Mouse (Mus musculus) lung, postnatal 25 days (tissue): ENCODE data around the gene Hist1h2br.
"Not testable (repeated sequence)": the region's sequence is repeated elsewhere in the genome, so short reads cannot be mapped to it uniquely, and the experiment has no call there.

ENCODE experiments used
- DNase-seq: peaks from one replicate; pipeline ENCODE4 v3.0.0; 2022; ENCODE audit warnings: low spot score

Hist1h2br gene

DNA sequence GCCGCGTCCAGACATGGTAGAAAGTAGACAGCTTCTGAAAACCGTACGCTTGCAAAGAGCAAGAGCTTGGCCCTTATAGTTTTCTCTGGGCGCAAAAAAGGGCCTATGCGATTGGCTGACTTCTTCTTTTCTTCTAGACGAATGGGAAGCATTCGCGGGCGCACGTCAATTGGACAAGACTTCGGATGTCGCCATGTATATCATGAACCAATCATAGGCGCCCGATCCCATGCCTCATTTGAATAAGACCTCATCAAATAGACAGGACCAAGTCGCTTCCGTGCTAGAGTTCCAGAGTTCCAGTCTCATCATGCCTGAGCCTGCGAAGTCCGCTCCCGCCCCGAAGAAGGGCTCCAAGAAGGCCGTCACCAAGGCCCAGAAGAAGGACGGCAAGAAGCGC lies at the start of gene Hist1h2br, which contains the start of gene Hist1h2ap:
TSS of gene Hist1h2br (plus strand) at position 283 of the 400 bp plus-strand sequence.
TSS of gene Hist1h2ap (minus strand) at position 47 of the 400 bp plus-strand sequence.
- DNase-seq: not testable (repeated sequence)

DNA sequence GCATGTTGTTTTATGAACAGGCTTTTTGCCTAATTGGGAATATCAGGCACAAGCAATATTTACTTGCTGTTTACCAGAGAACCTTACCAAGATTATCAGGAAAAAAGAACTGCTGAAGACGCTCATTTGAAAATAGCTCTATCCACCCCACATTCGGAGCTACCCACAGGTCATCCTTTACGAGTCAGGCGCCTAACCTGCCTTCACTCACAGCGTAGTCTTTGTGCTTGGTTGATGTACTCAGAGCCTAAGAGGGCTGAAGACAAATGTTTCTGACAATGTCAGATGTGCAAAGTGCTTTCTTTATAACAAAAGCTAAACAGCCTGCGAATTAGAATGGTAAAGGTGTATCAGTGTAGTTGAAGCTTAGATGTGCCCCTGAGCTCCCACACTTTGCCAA lies 49.2 kb upstream of the Hist1h2br start:
- no peak for DNase-seq

DNA sequence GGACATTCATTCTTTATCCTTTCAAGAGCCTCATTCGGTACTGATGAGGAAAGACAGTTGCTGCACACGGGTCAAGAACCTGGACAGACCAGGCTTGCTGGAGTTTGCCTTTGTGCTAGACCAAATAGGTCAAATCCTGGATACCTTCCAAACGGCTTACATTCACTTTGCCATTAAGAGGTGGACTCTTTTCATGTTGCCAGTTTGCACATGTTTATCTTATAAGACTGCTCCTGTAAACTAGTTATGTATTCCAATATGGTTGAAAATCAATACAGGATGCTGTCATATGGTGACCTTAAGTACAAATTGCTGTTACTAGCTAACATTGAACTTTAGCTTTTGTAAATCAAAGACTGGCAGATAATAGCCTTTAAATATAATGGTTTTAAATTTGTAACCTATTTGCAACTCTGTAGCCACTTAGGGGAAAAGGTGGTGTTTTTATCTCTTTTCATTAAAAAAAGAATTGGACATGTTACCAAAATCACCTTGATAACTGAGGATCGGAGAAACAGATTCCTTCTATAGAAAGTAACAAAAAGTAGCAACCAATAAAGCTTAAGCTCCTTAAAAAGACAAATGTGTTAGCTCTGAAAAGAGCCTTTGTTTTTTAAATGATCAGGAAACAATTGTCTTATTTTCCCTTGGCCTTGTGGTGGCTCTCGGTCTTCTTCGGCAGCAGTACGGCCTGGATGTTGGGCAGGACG lies 47.2 kb upstream of the Hist1h2br start:
- DNase-seq: no peak

GRCm38 (mm10) chr13:21786899-21787629 lies 46.5 kb upstream of the Hist1h2br start, which contains the start of the genes Hist1h2an and Hist1h2bp:
Gene Hist1h2an, minus strand, starts transcription at chr13:21787218.
Gene Hist1h2bp, plus strand, starts transcription at chr13:21787461.
- DNase-seq: peak; percentile 96

- DNase-seq: no peak
Measured at GRCm38 (mm10) chr13:21787760-21788593, 45.6 kb upstream of the Hist1h2br start.

- DNase-seq: no peak
Measured at GRCm38 (mm10) chr13:21789925-21790324, 43.6 kb upstream of the Hist1h2br start.

GRCm38 (mm10) chr13:21790601-21791283 lies 42.8 kb upstream of the Hist1h2br start:
- DNase-seq: no peak

DNA sequence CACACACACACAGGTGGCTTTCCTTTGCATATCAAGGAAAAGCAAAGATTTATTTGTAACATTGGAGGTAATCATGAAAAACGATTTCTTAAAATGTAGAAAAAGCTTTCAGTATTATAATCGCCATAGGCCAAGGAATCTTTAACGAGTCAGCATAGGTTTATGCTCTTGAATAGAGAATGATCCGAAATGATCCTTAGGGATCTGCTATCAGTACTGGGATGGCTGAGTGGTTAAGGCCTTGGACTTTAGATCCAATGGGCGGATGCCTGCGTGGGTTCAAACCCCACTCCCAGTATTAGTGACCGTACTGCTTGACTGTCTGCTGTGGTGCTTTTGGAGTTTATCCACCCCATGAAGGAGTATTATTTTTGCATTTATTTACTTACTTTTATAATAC lies 38.0 kb upstream of the Hist1h2br start:
- no peak for DNase-seq

- not testable (repeated sequence) for DNase-seq
Measured at GRCm38 (mm10) chr13:21797163-21797562, 36.4 kb upstream of the Hist1h2br start.

DNA sequence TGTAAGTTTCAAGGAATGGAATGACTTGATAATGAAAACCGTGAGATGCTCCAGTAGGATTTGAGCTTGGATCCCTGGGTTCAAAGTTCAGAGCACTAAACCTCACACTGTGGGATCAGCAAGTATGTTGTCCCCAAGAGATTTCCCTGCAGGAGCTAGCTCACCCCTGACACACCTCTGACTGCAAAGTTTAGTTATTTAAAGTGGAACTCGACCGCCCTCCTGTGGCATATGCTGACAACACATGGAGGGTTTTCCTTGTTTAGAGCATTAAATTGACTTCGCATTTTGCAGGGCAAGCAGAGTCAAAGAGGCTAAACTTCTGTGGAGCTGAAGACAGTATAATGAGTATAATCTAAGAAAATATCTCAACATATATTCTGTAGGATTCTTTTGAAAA lies 30.5 kb upstream of the Hist1h2br start:
- DNase-seq: not testable (repeated sequence)

DNA sequence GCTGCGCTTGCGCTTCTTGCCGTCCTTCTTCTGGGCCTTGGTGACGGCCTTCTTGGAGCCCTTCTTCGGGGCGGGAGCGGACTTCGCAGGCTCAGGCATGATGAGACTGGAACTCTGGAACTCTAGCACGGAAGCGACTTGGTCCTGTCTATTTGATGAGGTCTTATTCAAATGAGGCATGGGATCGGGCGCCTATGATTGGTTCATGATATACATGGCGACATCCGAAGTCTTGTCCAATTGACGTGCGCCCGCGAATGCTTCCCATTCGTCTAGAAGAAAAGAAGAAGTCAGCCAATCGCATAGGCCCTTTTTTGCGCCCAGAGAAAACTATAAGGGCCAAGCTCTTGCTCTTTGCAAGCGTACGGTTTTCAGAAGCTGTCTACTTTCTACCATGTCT lies 23.5 kb upstream of the Hist1h2br start, which contains the start of the genes Hist1h2bq and Hist1h2ao:
TSS of gene Hist1h2bq (minus strand) at position 125 of the 400 bp plus-strand sequence.
TSS of gene Hist1h2ao (plus strand) at position 393 of the 400 bp plus-strand sequence.
- not testable (repeated sequence) for DNase-seq

DNA sequence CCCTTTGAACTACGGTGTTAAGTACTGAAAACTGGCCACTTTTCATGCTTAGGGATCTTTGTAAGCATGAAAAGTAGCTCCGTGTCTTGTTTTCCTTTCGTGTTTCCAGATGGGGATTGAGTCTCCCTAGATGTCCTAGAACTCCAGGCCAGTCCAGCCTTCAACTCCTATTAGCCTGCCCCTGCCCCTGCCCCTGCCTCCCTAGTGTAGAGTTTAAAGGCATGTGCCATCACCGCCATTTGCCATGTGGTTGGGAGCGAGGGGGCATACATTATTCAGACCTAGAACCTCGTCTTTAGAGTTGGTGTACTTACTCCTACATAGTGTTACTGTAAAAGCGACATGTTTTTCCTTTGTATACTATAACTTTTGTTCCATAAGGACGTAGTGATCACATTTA lies 22.5 kb upstream of the Hist1h2br start:
- DNase-seq: not testable (repeated sequence)

- DNase-seq: peak; percentile 53
Measured at GRCm38 (mm10) chr13:21811539-21811938, 22.0 kb upstream of the Hist1h2br start, which contains the start of gene Hist1h4m. Gene Hist1h4m, plus strand, starts transcription at chr13:21811746.

DNA sequence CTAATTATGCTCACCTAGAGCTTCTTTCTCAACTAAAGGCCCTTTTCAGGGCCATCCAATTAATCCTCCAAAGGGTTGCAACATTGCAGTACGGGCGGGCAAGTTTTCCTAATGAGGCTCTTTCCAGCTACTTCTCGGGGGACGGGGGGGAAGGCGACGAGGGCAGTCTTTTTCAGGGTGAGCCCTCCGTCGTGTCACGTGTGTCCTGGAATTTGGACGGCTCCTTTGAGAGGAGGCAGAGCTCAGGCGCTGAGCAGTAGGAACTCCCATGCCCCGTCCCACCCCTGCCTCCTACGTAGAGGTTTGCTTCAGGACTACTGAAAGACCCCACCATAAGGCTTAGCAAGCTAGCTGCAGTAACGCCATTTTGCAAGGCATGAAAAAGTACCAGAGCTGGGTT lies 21.5 kb upstream of the Hist1h2br start:
- not testable (repeated sequence) for DNase-seq

DNA sequence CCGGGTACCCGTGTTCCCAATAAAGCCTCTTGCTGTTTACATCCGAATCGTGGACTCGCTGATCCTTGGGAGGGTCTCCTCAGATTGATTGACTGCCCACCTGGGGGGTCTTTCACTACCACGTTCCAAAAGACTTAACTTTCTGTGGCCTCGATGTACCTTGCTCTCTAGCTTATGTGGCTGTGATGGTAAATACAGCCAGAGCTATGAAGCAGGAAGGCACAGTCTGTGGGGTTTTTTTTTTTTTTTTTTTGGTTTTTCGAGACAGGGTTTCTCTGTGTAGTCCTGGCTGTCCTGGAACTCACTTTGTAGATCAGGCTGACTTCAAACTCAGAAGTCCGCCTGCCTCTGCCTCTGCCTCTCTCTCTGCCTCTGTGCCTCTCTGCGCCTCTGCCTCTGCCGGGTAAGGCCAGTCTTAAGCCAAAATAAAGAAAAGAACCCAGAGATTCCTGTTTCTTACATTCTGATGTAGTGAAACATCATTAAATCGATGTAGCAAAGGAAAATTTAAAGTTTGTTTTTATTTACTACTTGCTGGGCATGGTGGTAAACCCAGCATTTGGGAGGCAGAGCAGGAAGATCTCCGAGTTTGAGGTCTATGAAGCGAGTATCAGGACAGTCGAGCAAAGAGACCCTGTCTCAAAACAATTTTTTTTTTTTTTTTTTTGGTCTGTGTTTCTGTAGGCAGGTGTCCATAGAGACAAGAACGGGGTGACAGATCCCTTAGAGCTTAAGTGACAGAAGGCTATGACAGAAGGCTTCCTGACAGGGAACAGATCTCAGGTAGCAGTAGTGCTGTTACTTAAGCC lies 13.3 kb upstream of the Hist1h2br start:
- not testable (repeated sequence) for DNase-seq

DNA sequence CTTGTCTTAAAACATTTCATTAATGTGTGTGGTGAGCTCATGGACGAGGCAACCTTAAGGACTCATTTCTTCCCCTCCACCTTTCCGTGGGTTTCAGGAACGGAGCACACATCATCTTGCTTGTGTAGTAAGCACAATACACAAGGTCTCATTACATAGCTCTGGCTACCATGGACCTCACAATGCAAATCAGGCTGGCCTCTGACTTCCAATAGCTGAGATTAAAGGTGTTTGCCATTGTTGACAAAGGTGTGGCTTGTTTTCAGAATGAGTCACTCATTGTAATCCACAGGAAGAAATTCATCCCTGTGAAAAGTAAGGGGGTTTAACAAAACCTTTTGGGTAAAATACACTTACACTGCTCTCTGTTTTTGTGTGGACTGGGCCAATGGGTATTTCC lies 5.0 kb upstream of the Hist1h2br start:
- no peak for DNase-seq

- DNase-seq: no peak
Measured at GRCm38 (mm10) chr13:21830344-21830743, 3.2 kb upstream of the Hist1h2br start.

GRCm38 (mm10) chr13:21831418-21832394 lies 1.8 kb upstream of the Hist1h2br start, which contains the start of gene Hist1h4n:
Gene Hist1h4n, minus strand, starts transcription at chr13:21832196.
- peak; percentile 47 for DNase-seq

DNA sequence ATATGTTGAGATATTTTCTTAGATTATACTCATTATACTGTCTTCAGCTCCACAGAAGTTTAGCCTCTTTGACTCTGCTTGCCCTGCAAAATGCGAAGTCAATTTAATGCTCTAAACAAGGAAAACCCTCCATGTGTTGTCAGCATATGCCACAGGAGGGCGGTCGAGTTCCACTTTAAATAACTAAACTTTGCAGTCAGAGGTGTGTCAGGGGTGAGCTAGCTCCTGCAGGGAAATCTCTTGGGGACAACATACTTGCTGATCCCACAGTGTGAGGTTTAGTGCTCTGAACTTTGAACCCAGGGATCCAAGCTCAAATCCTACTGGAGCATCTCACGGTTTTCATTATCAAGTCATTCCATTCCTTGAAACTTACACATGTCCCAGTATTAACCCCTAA lies 7.0 kb downstream of the Hist1h2br start:
- not testable (repeated sequence) for DNase-seq
